Mouse (Mus musculus): Measurements from ENCODE around the gene Cyp3a16. TPM values are rescaled to one million over a fixed set of nuclear protein-coding genes. Genes with fewer than 3 reads are reported as not detected.
"Not testable (repeated sequence)": the region's sequence is repeated elsewhere in the genome, so short reads cannot be mapped to it uniquely, and the experiment has no call there.

Cyp3a16 gene
- not detected for total RNA-seq (2021)
- long read RNA-seq, experiment 1 = 0 reads
- long read RNA-seq, experiment 2 = 0 reads

GRCm38 (mm10) chr5:145469623-145470022 lies at the start of gene Cyp3a16:
Gene Cyp3a16, minus strand, starts transcription at chr5:145469723.
- intact Hi-C loops (cut with DNase I) = not testable (repeated sequence)

DNA sequence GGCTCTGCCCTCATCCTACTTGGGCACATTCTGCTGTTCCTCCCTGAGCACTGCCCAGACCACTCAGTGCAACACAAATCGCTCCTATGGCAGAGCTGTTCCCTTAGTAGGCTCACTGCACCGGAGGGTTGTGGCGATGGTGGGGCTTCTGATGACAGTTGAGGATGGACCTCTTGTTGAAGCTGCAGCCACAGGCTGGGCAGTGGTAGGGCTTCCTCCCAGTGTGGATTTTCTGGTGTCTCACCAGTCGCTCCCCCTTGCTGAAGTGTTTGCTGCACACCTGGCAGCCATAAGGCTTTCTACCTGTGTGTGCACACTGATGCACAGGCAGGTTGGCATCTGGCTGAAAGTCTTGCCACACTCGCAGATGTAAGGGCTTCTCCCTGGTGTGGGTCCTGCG lies 20.8 kb upstream of the Cyp3a16 start:
- TF ChIP-seq CTCF (IDR thresholded peaks at IDR 0.05) = no peak
- H3K27ac ChIP-seq = no peak overlapping the region
- no peak overlapping the region for H3K4me3 ChIP-seq
- no peak for DNase-seq (ENCODE audit: extremely low spot score in 1 of 2, low spot score in 2 of 2)
- intact Hi-C loops (cut with DNase I) = no loop called here

More at GRCm38 (mm10) chr5:145469623-145470022, at the start of gene Cyp3a16:
- not testable (repeated sequence) for H3K4me3 ChIP-seq; DNase-seq (ENCODE audit: extremely low spot score in 1 of 2, low spot score in 2 of 2); H3K27ac ChIP-seq

GRCm38 (mm10) chr5:145464304-145465088 lies 5.0 kb downstream of the Cyp3a16 start:
- Histone ChIP-seq H3K27ac (no peak overlapping the region), H3K4me3 (no peak overlapping the region)
- DNase-seq (ENCODE audit: extremely low spot score in 1 of 2, low spot score in 2 of 2) = no peak
- TF ChIP-seq CTCF (IDR thresholded peaks at IDR 0.05) = no peak
- intact Hi-C loops (cut with DNase I) = no loop called here

- no peak for DNase-seq (ENCODE audit: extremely low spot score in 1 of 2, low spot score in 2 of 2)
- no peak overlapping the region for H3K27ac ChIP-seq
- intact Hi-C loops (cut with DNase I) = no loop called here
- no peak for TF ChIP-seq CTCF (IDR thresholded peaks at IDR 0.05)
- H3K4me3 ChIP-seq = no peak overlapping the region
Measured at GRCm38 (mm10) chr5:145462321-145462720, 7.2 kb downstream of the Cyp3a16 start.

DNA sequence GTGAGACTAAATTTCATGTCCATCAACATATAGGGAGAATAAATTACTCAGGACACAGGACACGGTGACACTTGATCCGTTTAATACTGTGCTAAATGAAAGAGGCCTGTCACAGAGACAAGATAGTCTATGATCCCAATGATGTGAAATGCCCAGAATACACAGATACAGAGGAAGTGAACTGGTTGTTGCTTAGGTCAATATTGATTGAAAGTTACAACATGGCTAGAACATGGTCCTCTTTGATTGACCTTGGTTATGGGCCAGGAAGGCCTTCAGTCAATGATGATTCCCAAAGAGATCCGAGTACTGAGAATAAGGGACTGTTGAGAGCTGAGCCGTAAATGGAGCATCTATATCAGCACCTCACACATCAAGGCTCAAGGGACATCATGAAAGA lies 15.1 kb downstream of the Cyp3a16 start:
- no peak overlapping the region for H3K27ac ChIP-seq
- no peak overlapping the region for H3K4me3 ChIP-seq
- DNase-seq (ENCODE audit: extremely low spot score in 1 of 2, low spot score in 2 of 2) = no peak
- no peak for TF ChIP-seq CTCF (IDR thresholded peaks at IDR 0.05)
- intact Hi-C loops (cut with DNase I) = no loop called here

DNA sequence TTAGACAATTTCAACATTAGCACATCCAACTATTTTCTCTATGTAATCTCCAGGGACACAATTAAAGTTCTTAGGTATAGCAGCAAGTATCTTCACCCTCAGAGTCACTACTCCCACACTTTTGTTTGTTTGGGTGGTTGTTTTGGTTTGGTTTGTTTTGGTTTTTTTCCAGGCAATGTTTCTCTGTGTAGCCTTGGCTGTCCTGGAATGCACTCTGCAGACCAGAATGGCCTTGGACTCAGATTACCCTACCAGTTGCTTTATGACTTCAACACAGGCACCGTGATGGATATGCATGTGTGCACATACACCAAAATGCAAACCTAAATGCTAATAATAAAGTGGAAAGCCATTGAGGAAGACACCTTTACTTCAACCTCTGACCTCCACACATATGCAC lies 35.8 kb downstream of the Cyp3a16 start:
- DNase-seq (ENCODE audit: extremely low spot score in 1 of 2, low spot score in 2 of 2) = no peak
- intact Hi-C loops (cut with DNase I) = no loop called here
- no peak overlapping the region for H3K4me3 ChIP-seq
- no peak overlapping the region for H3K27ac ChIP-seq
- no peak for TF ChIP-seq CTCF (IDR thresholded peaks at IDR 0.05)

GRCm38 (mm10) chr5:145431004-145431403 lies 38.5 kb downstream of the Cyp3a16 start:
- Histone ChIP-seq H3K27ac (no peak overlapping the region), H3K4me3 (no peak overlapping the region)
- no peak for TF ChIP-seq CTCF (IDR thresholded peaks at IDR 0.05)
- no peak for DNase-seq (ENCODE audit: extremely low spot score in 1 of 2, low spot score in 2 of 2)
- intact Hi-C loops (cut with DNase I) = no loop called here

GRCm38 (mm10) chr5:145422287-145422686 lies 47.2 kb downstream of the Cyp3a16 start:
- H3K27ac ChIP-seq = no peak overlapping the region
- DNase-seq (ENCODE audit: extremely low spot score in 1 of 2, low spot score in 2 of 2) = no peak
- no peak for TF ChIP-seq CTCF (IDR thresholded peaks at IDR 0.05)
- no peak overlapping the region for H3K4me3 ChIP-seq
- intact Hi-C loops (cut with DNase I) = no loop called here

GRCm38 (mm10) chr5:145415416-145415815 lies 54.1 kb downstream of the Cyp3a16 start:
- intact Hi-C loops (cut with DNase I); DNase-seq (ENCODE audit: extremely low spot score in 1 of 2, low spot score in 2 of 2); H3K27ac ChIP-seq; H3K4me3 ChIP-seq: not testable (repeated sequence)

Other genes with a start within 250 kb of the Cyp3a16 start
- 10 to 100 TPM; 33.1 to 34.2 TPM for gene Zfp655, start 238.0 kb downstream of the Cyp3a16 start, total RNA-seq (2021)
- gene Zscan25, start 189.2 kb downstream of the Cyp3a16 start, total RNA-seq (2021) = 10 to 100 TPM; 18.9 to 22.3 TPM
- gene Cyp3a57, start 124.4 kb downstream of the Cyp3a16 start, total RNA-seq (2021) = under 1 TPM; 0.26 to 0.45 TPM
- gene Cyp3a41b, start 115.0 kb upstream of the Cyp3a16 start, total RNA-seq (2021) = not detected

Data from left cerebral cortex, adult 2 months (tissue).